Mouse (Mus musculus): ENCODE results near the gene Etv3.
"Not testable (repeated sequence)": the region's sequence is repeated elsewhere in the genome, so short reads cannot be mapped to it uniquely, and the experiment has no call there.

Etv3 gene

DNA sequence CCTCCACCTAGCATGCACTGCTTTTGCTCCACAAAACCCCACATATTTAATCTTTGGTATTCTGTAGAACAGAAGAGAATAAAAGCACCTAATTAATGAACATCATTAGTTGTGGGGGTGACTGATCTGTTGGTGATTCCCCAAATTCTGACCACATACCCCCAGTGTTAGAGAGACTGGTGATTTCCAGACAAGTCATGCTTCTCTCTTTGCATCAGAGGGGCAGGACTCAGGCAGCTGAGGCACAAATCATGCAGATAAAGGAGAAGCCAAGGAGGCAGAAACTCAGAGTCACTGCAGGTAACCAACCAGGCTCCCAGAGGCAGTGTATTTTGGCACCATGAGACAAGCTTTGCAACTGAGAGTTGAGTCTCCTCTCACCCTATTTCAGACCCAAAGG is 6.8 kb upstream of the Etv3 start:
- no peak for DNase-seq (ENCODE audit: low spot score in 2 of 2)

DNA sequence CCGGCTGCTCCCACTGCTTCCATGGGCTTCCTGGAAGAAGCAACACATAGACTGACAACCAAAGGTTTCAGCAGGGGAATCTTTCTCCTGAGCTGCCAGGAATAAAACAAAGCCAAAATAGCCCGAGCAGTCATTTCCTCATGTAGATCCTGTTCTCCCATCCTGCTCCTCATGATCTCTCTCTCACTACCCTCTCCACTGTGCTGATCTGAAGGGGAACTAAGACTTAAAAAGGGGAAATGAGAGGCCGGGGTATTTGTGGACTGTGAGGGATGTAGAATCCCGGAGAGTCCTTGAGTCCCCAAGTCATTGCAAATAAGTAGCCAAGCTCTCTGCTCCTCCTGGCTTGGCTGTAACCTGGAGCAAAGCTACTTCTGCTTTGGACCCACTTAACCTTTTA is 4.1 kb upstream of the Etv3 start:
- DNase-seq (ENCODE audit: low spot score in 2 of 2): no peak

GRCm38 (mm10) chr3:87521833-87522232 is 3.4 kb upstream of the Etv3 start:
- no peak for DNase-seq (ENCODE audit: low spot score in 2 of 2)

DNA sequence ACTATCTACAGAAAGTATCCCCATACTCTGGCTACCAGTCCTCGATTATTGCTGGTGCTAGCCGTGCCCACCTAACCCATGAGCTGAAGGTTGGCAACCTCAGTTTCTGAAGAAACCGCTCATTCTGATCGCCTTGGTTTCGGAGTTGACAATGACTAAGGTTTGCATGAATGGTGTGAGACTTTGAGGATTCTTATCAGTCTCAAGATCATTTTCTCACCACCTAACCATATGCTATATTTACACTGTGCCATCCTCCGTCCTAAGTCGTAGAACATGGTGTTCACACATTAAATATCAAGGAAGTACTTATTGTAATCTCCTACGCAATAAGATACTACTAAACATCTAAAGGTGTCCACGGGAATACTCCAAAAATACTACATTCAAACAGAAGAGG is 1.5 kb upstream of the Etv3 start:
- peak; percentile 46 to 72 for DNase-seq (ENCODE audit: low spot score in 2 of 2)

GRCm38 (mm10) chr3:87525837-87526570 is 797 bp downstream of the Etv3 start:
- no peak for DNase-seq (ENCODE audit: low spot score in 2 of 2)

DNA sequence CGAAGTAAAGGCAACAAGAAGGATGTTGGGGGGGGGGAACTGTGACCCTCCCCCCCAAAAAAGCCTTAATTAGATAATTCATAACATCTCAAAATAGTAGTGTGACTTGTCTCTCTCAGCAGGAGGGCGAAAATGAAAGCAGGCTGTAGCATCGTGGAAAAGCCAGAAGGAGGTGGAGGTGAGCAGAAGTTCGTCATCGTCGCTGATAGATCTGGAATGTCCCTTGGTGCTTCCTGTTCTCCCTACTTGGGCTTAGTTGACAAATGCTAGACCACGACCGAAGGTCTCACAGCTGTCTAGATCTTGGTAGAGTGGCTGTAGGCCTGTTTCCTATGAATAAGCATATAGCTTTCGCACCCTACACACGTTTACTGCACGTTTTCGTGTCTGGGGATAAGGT is 1.9 kb downstream of the Etv3 start:
- peak; percentile 46 to 47 for DNase-seq (ENCODE audit: low spot score in 2 of 2)

GRCm38 (mm10) chr3:87528021-87528420 is 2.8 kb downstream of the Etv3 start:
- DNase-seq (ENCODE audit: low spot score in 2 of 2): peak in 1 of 2 experiments; percentile 49

DNA sequence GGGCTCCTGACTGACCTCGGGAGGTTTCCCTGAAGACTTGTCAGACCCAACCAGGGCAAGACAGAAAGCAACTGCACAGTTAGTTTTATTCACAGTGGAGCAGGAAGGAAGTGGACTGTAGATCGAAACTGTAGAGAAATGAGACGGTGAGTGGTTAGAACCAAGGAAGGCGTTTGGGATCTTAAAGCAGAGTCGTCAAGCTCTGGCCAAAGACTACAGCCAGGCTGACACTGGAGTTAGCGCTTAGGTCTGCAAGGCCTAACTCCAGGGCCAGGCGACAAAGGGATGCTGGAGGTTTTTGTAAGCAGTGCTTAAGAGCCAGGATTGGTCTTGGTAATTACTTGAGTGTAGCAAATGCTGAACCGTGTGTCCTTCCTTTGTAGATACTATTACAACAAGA is 3.6 kb downstream of the Etv3 start:
- DNase-seq (ENCODE audit: low spot score in 2 of 2): no peak

DNA sequence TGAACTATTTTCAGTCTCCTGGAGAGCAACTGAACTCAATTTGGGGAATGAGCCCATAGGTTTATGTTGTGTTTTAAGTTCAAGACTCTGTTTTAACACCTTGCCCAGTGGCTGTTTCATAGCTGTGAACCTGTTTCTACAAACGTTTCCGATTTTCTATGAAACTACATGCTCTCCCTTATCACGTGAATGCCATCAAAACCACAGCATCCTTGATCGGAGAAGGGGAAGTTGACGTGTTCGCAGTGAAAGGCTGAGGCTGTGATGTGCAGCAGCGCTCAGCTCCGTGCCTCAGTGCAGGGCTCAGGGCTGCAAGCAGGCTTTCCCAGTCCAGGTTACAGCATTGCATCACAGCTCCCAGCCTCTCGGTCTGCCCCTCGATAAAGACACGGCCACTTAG is 4.4 kb downstream of the Etv3 start:
- peak; percentile 84 for DNase-seq (ENCODE audit: low spot score in 2 of 2)

DNA sequence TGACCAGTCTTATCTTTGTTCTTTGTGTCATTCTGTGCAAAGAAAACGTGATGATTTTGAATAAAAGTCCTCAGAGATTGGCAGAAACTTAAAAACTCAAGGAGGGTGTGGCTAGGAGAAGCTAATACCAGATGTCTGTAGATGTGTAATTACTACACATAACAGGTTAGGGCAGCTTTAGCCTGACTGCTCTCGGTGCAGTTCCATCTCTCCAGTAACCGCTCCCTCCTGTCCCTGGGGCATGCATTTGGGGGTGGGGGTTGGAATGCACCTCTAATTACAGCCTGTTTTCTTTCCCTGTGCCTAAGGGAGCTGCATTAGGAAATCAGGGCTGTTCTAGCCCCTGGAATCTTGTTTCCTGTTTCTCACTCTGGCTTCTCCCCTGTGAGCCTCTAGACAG is 5.0 kb downstream of the Etv3 start:
- no peak for DNase-seq (ENCODE audit: low spot score in 2 of 2)

GRCm38 (mm10) chr3:87533667-87534378 is 8.6 kb downstream of the Etv3 start:
- no peak for DNase-seq (ENCODE audit: low spot score in 2 of 2)

GRCm38 (mm10) chr3:87538034-87538433 is 12.8 kb downstream of the Etv3 start:
- DNase-seq (ENCODE audit: low spot score in 2 of 2): no peak

- DNase-seq (ENCODE audit: low spot score in 2 of 2): no peak
Measured at GRCm38 (mm10) chr3:87540028-87540675, 14.9 kb downstream of the Etv3 start.

- no peak for DNase-seq (ENCODE audit: low spot score in 2 of 2)
Measured at GRCm38 (mm10) chr3:87540714-87541113, 15.5 kb downstream of the Etv3 start.

DNA sequence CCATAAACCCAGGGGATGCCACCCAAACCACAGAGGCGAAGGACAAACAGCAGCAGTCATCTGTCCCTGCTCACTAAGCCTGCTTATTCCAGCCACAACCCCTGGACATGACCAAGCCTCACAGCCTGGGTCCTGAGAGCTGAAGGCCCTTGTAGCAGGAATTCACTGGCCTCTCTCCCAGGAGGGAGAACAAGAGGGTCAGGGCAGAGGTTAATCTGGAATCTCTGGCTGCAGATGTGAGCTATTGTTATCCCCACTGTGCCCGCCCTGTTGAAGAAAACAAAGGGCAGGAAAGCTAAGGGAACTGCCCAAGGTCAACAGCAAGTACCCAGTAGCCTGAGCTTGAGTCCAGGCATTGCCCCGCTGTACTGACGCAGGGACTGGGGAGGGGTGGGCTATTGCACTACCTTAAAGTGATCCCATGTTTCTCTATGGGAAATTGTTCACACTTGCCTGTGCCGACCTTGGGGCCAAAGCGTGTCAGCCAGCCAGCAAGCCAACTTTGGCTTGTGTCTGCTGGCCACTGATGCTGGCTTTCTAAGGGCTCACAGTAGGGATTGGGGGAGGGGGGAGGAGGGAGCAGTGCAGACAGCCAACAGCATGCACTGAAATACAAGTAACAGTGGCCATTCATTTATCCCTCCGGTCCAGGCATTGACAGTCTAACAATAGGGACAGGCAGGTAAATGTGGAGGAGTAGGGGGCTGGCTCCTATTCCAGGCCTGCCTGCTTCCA is 17.4 kb downstream of the Etv3 start:
- no peak for DNase-seq (ENCODE audit: low spot score in 2 of 2)

DNA sequence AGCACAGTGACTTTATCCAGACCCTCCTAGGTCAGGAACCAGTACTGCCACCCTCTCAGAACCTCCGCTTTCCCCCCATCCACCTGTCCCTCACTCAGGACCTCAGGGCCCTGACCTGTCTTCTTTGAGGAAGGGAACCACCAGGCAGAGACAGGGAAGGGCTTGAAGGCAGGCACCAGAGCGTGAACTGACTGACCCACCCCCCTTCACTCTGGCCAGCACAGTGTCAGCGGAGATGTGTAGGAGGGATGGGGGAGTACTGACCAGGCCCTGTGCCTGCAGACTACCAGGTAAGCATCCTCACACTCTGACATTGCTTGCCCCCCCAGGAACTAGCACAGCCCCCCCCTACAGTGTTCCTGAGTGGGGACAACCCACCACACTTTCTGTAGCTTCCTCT is 20.3 kb downstream of the Etv3 start:
- DNase-seq (ENCODE audit: low spot score in 2 of 2): no peak

- no peak for DNase-seq (ENCODE audit: low spot score in 2 of 2)
Measured at GRCm38 (mm10) chr3:87546291-87546721, 21.1 kb downstream of the Etv3 start.

DNA sequence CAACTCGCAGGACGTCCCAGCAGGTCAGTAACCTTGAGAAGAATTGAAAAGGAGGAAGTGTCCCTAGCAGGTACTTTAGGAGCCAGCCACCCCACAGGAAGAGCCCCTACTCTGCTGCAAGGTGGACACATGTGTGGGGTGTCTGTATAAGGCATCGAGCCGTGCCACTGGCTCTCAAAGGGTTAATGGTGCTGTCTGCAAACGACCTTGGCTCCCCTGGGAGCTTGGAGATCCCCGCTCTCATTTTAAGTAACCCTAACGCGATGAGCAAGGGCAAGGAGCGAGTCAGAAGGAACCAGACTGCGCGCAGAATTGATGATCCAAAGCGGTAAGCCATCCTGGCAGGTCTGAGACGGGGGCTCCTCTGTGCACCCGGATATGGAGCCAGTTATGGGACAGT is 24.7 kb downstream of the Etv3 start:
- DNase-seq (ENCODE audit: low spot score in 2 of 2): no peak

GRCm38 (mm10) chr3:87552327-87552726 is 27.1 kb downstream of the Etv3 start:
- no peak for DNase-seq (ENCODE audit: low spot score in 2 of 2)

DNA sequence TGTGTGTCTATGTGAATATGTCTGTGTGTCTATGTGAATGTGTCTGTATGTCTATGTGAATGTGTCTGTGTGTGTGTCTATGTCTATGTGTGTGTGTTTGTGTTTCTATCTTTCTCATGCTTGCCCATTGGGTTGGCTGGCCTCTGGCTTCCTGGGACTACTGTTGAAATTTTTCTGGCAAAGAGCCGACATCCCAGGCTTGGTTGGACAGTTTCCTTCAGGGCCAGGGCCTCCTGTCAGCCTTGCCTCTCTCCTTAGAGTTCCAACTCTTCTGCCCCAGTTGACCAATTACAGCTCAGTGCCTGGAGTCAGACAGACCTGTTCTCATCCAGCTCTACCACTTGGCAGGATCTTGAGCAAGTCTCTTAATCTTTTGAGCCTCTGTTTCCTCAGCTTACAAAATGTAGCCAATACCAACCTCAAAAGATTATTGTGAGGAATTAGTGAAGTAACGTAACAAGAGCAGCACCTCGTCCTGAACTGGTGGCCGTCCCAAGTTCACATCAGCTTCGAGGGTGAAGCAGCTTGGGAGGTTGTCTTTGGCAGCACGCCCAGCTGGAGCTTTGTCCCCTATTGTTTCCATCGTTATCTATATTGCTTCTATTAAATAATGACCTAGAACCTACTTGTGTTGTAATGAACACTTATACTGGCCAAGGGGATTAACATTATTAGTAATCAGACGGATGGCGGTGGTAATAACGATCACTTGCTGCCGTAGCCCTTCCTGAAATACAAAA is 28.2 kb downstream of the Etv3 start:
- no peak for DNase-seq (ENCODE audit: low spot score in 2 of 2)

- DNase-seq (ENCODE audit: low spot score in 2 of 2): not testable (repeated sequence)
Measured at GRCm38 (mm10) chr3:87554859-87555258, 29.7 kb downstream of the Etv3 start.
